Mouse (Mus musculus) spleen, postnatal 36 days (tissue): ENCODE results near the gene Ss18l2.

Source experiments
- DNase-seq, 2 experiments: peaks; one replicate each; pipeline ENCODE4 v3.0.0; 2022; ENCODE audit warnings: low spot score in 2 of 2, mixed read lengths in 1 of 2

Ss18l2 gene

DNA sequence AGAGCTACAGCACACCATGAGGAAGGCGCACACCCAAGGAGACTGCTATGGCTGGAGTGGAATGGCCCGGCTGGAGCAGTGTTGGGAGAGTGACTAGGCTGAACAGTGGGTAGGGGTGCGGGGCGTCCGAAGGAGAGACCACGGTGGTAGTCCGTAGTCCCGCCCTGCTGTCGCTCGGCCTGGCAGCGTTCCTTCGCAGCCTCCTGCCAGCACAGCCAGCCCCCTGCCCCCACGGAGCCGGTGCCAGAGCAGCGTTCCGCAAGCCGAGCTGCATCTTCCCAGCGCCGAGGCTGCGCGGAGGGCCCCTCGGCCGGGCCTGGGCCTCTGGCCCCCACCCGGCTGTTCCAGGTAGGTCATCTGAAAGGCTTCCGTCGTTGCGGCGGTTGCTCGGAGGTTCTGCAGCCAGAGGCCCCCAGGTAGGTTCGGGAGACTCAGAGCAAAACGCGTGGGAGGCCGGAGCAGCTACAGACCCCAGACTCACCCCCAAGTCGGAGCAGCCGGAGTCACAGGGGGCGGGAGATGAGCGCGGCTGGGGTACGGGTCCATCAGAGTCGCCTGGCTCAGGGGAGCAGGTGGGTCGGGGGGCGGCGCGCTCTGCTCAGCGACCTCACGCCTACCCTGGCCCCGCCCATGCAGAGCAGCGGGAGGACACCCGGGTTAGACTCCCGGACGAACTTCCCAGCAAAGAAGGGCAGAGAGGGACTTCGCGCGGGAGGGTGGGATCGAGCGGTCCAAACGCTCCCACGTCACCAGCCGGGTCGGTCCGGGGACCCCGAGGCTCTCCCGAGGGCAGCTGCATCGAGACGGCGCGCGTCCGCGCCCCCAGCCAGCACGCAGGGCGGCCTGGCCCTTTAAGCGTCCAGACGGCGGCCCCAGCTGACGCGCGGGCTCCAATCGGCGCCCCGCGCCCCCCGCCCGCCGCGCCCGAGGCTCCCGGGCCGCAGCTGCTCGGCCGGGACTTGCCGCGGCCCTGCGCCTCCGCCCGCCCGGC, 49.3 kb downstream of the Ss18l2 start, which contains the start of gene Zfp651:
Gene Zfp651 (plus strand): TSS at position 240 of the 991 bp plus-strand sequence.
- no peak for DNase-seq

DNA sequence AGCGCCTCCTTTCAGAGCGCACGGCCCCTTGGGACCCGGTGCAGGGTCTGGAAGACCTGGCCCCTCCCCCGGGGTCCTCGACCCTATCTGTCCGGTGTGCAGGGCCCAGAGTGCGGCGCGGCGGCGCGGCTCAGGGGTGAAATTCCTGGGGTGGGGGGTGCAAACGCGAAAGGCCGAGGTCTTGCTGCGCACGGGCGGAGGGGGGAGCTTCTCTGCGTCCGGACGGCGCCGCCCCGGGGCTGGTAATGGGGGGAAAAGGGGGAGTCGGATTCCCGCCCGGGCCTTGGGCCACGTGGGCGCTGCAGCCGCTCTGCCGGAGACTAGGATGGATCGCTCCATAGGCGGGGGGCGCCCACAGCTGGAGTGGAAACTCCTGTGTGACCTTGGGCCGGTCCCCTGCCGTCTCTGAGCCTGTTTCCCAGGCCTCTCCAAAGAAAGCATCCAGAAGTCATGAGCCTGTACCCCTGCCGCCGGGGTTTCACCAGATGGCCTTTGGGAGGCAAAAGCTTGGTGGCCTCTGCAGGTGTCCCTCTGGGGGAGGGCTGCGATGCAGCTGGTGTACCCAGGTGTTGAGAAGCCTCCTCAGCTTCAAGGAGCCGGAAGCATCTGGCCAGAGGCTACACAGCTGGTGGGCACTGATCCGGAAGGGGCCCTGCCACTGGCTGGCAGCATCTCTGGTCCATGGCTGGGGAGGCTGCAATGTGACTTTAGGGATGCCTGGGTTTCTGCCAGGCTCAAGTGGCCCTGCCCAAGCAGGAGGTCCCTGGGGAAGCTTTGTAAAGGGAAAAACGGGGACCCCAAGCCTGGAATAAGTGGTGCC, 50.4 kb downstream of the Ss18l2 start:
- DNase-seq = peak in 1 of 2 experiments; percentile 28

DNA sequence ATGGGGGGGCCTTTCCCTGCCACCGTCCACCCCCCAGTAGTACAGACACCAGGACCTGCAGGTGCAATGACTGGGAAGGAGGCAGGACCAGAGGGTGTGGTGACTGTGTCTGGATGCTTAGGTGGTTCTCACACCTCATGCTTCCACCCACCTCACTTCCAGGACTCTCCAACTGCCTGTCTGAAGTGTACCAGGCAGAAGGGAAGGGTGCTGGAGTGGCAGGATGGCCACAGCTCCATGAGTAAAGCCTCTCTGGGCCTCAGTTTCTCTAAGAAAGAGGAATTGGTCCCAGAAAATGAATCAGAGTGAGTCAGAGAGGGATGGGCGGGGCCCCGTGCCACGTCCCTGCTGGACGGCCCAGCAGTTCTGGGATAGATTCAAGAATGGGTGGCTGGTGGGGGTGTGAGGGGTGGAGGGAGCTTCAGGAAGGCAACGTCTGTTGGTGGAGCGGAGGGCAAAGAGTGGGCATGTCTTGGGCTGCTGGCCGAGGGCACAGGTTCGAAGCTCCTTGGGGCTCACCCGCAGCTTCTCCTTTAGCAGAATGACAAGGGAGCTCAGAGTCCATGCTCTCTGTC, 51.0 kb downstream of the Ss18l2 start:
- no peak for DNase-seq

DNA sequence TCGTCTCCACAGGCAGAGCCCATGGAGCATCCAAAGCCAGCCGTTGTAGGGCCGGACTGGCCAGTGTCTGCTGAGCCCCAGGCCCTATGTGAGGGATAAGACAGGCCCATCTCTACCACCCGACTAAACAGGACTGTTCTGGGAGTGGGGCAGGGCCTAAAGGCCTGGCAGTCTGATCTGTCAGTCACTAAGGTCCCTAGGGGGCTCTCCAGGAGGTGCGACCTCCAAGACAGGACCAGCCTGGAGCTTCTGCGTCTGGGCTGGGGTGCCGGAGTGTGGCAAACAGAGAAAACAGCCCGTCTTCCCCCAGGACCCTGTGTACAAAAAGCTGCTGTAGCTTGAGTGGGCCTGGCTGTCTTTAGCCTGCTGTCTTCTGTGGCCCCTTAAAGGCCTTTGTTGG, 51.7 kb downstream of the Ss18l2 start:
- DNase-seq = no peak

DNA sequence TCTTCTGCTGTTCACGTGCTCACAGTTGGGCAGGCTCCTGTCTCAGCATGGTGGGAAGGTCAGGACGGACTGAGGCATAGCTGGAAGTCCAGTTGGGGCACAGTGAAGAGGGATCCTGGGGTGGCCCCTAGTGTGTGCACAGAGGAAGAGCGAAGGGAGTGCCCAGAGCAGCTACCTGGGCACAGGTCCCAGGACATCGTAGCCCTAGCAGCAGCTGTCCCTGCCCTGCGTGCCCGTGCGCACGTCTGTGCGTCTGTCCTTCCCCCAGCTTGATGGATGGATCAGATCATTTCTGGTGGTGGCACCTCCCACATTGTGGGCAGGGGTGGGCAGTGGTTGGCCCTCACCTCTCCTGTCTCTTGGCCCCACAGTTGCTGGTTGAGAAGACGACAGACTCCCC, 52.1 kb downstream of the Ss18l2 start:
- no peak for DNase-seq

DNA sequence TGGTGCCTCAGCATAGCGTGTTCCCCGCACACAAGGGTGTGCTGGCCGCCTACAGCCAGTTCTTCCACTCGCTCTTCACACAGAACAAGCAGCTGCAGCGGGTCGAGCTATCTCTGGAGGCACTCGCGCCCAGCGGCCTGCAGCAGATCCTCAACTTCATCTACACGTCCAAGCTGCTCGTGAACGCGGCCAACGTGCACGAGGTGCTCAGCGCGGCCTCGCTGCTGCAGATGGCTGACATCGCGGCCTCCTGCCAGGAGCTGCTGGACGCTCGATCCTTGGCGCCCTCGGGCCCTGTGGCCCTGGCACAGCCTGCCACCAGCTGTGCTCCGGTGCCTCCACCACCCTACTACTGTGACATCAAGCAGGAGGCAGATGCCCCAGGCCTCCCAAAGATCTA, 52.6 kb downstream of the Ss18l2 start:
- no peak for DNase-seq
